Mouse (Mus musculus) lung, adult 18-20 months (tissue): ENCODE measurements at regions not wholly inside any gene's neighbourhood (a gene's known extent, or its start where the extent isn't known, plus 50 kb on each side); places are given as distances from the start of the nearest gene placed in this dataset.

Experiments
- DNase-seq, 2 experiments: peaks; one replicate each; pipeline ENCODE4 v3.0.0; 2022; ENCODE audit warnings: mixed read lengths in 2 of 2

GRCm38 (mm10) chr4:53915326-53915725 is 89.5 kb downstream of the Tmem38b start:
- no peak for DNase-seq

- peak in 1 of 2 experiments; percentile 18 for DNase-seq
These were observed 93.3 kb downstream of the Tmem38b start for GRCm38 (mm10) chr4:53919188-53919587.

- DNase-seq = no peak
These were observed 94.7 kb downstream of the Tmem38b start for GRCm38 (mm10) chr4:53920587-53920986.

GRCm38 (mm10) chr4:53931068-53931467 is 105.2 kb downstream of the Tmem38b start:
- DNase-seq = no peak

- peak in 1 of 2 experiments; percentile 10 for DNase-seq
These were observed 105.7 kb downstream of the Tmem38b start for GRCm38 (mm10) chr4:53931499-53931898.

GRCm38 (mm10) chr4:53935306-53935705 is 109.5 kb downstream of the Tmem38b start:
- DNase-seq = no peak

- DNase-seq = no peak
These were observed 122.9 kb downstream of the Tmem38b start for GRCm38 (mm10) chr4:53948736-53949135.

GRCm38 (mm10) chr4:53949164-53949563 is 123.3 kb downstream of the Tmem38b start:
- no peak for DNase-seq

GRCm38 (mm10) chr4:53950496-53950895 is 124.7 kb downstream of the Tmem38b start:
- DNase-seq = no peak

GRCm38 (mm10) chr4:53951003-53951733 is 125.3 kb downstream of the Tmem38b start:
- DNase-seq = no peak

GRCm38 (mm10) chr4:53951734-53952109 is 125.9 kb downstream of the Tmem38b start:
- DNase-seq = no peak

GRCm38 (mm10) chr4:53952288-53952687 is 126.4 kb downstream of the Tmem38b start:
- DNase-seq = peak; percentile 9 to 18

GRCm38 (mm10) chr4:53962458-53962857 is 136.6 kb downstream of the Tmem38b start:
- no peak for DNase-seq

- no peak for DNase-seq
These were observed 144.6 kb downstream of the Tmem38b start for GRCm38 (mm10) chr4:53970461-53970860.

- DNase-seq = no peak
These were observed 145.1 kb downstream of the Tmem38b start for GRCm38 (mm10) chr4:53970960-53971359.

- no peak for DNase-seq
These were observed 150.3 kb downstream of the Tmem38b start for GRCm38 (mm10) chr4:53976036-53976638.

- DNase-seq = no peak
These were observed 160.9 kb downstream of the Tmem38b start for GRCm38 (mm10) chr4:53986519-53987301.

- DNase-seq = no peak
These were observed 161.7 kb downstream of the Tmem38b start for GRCm38 (mm10) chr4:53987536-53987935.

GRCm38 (mm10) chr4:54021069-54021829 is 195.4 kb downstream of the Tmem38b start:
- no peak for DNase-seq

GRCm38 (mm10) chr4:54021861-54022385 is 196.1 kb downstream of the Tmem38b start:
- DNase-seq = no peak

GRCm38 (mm10) chr4:54026919-54027318 is 201.1 kb downstream of the Tmem38b start:
- DNase-seq = no peak

GRCm38 (mm10) chr4:54027565-54028237 is 201.9 kb downstream of the Tmem38b start:
- DNase-seq = no peak
